Mouse (Mus musculus): ENCODE data around the gene Polr2c. TPM values are rescaled to one million over a fixed set of nuclear protein-coding genes. Genes with fewer than 3 reads are reported as not detected.
"Not testable (repeated sequence)": the region's sequence is repeated elsewhere in the genome, so short reads cannot be mapped to it uniquely, and the experiment has no call there.

Polr2c gene
- total RNA-seq, 2 experiments from 2014 or later = 62.4 to 71.5 TPM

- no peak for DNase-seq
Observed at GRCm38 (mm10) chr8:94841183-94841582, 16.1 kb upstream of the Polr2c start.

- DNase-seq = no peak
Observed at GRCm38 (mm10) chr8:94850049-94850448, 7.2 kb upstream of the Polr2c start.

GRCm38 (mm10) chr8:94854761-94855160 lies 2.5 kb upstream of the Polr2c start:
- DNase-seq = not testable (repeated sequence)

- no peak for DNase-seq
Observed at GRCm38 (mm10) chr8:94857011-94857345, 272 bp upstream of the Polr2c start.

- peak in 1 of 2 experiments; percentile 39 for DNase-seq
Observed at GRCm38 (mm10) chr8:94861352-94861910, 4.2 kb downstream of the Polr2c start.

GRCm38 (mm10) chr8:94862487-94863220 lies 5.4 kb downstream of the Polr2c start:
- no peak for DNase-seq

GRCm38 (mm10) chr8:94863897-94864673 lies 6.8 kb downstream of the Polr2c start:
- DNase-seq = no peak

GRCm38 (mm10) chr8:94865292-94865691 lies 8.0 kb downstream of the Polr2c start:
- no peak for DNase-seq

- DNase-seq = no peak
Observed at GRCm38 (mm10) chr8:94866921-94867320, 9.7 kb downstream of the Polr2c start.

- no peak for DNase-seq
Observed at GRCm38 (mm10) chr8:94869146-94869545, 11.9 kb downstream of the Polr2c start.

GRCm38 (mm10) chr8:94870003-94870402 lies 12.8 kb downstream of the Polr2c start:
- DNase-seq = no peak

- DNase-seq = peak; percentile 67 to 72
Observed at GRCm38 (mm10) chr8:94870474-94871107, 13.3 kb downstream of the Polr2c start.

- peak; percentile 74 to 81 for DNase-seq
Observed at GRCm38 (mm10) chr8:94871108-94871894, 14.1 kb downstream of the Polr2c start.

GRCm38 (mm10) chr8:94872156-94872555 lies 14.9 kb downstream of the Polr2c start:
- DNase-seq = no peak

- DNase-seq = no peak
Observed at GRCm38 (mm10) chr8:94872576-94872975, 15.3 kb downstream of the Polr2c start.

GRCm38 (mm10) chr8:94874358-94874757 lies 17.1 kb downstream of the Polr2c start:
- peak in 1 of 2 experiments; percentile 63 for DNase-seq

- DNase-seq = no peak
Observed at GRCm38 (mm10) chr8:94875096-94875870, 18.0 kb downstream of the Polr2c start.

GRCm38 (mm10) chr8:94875871-94876150 lies 18.6 kb downstream of the Polr2c start:
- no peak for DNase-seq

- DNase-seq = peak; percentile 54 to 66
Observed at GRCm38 (mm10) chr8:94876197-94876730, 19.0 kb downstream of the Polr2c start, which contains the start of gene Dok4. TSS of gene Dok4 (minus strand) at chr8:94876330.

- no peak for DNase-seq
Observed at GRCm38 (mm10) chr8:94876820-94877219, 19.6 kb downstream of the Polr2c start.

GRCm38 (mm10) chr8:94880742-94881141 lies 23.5 kb downstream of the Polr2c start:
- DNase-seq = no peak
